Mouse (Mus musculus): Measurements from ENCODE around the gene Rp2.
A peak's percentile ranks its signal among the peaks of the same experiment; 100 is the strongest.

The Rp2 gene

GRCm38 (mm10) chrX:20364391-20365365 lies at the start of gene Rp2:
Gene Rp2, plus strand, starts transcription at chrX:20364481.
- peak; percentile 90 for DNase-seq (ENCODE audit: low read depth)

GRCm38 (mm10) chrX:20332756-20333155 lies 31.5 kb upstream of the Rp2 start:
- DNase-seq (ENCODE audit: low read depth) = no peak

- peak; percentile 57 for DNase-seq (ENCODE audit: low read depth)
Observed at GRCm38 (mm10) chrX:20335722-20336121, 28.6 kb upstream of the Rp2 start.

GRCm38 (mm10) chrX:20344980-20345379 lies 19.3 kb upstream of the Rp2 start:
- DNase-seq (ENCODE audit: low read depth) = no peak

GRCm38 (mm10) chrX:20346355-20346754 lies 17.9 kb upstream of the Rp2 start:
- DNase-seq (ENCODE audit: low read depth) = peak; percentile 50

- DNase-seq (ENCODE audit: low read depth) = peak; percentile 45
Observed at GRCm38 (mm10) chrX:20350241-20350640, 14.0 kb upstream of the Rp2 start.

GRCm38 (mm10) chrX:20355283-20355682 lies 9.0 kb upstream of the Rp2 start:
- peak; percentile 4 for DNase-seq (ENCODE audit: low read depth)

- DNase-seq (ENCODE audit: low read depth) = no peak
Observed at GRCm38 (mm10) chrX:20356309-20356708, 8.0 kb upstream of the Rp2 start.

- peak; percentile 50 for DNase-seq (ENCODE audit: low read depth)
Observed at GRCm38 (mm10) chrX:20366036-20366435, 1.8 kb downstream of the Rp2 start.

- DNase-seq (ENCODE audit: low read depth) = no peak
Observed at GRCm38 (mm10) chrX:20379347-20380014, 15.2 kb downstream of the Rp2 start.

GRCm38 (mm10) chrX:20382260-20382659 lies 18.0 kb downstream of the Rp2 start:
- DNase-seq (ENCODE audit: low read depth) = no peak

- no peak for DNase-seq (ENCODE audit: low read depth)
Observed at GRCm38 (mm10) chrX:20387006-20387405, 22.7 kb downstream of the Rp2 start.

- DNase-seq (ENCODE audit: low read depth) = peak; percentile 24
Observed at GRCm38 (mm10) chrX:20391964-20392363, 27.7 kb downstream of the Rp2 start.

GRCm38 (mm10) chrX:20392942-20393341 lies 28.7 kb downstream of the Rp2 start:
- DNase-seq (ENCODE audit: low read depth) = no peak

- peak; percentile 69 for DNase-seq (ENCODE audit: low read depth)
Observed at GRCm38 (mm10) chrX:20404068-20404467, 39.8 kb downstream of the Rp2 start.

GRCm38 (mm10) chrX:20406909-20407308 lies 42.6 kb downstream of the Rp2 start:
- peak; percentile 22 for DNase-seq (ENCODE audit: low read depth)

GRCm38 (mm10) chrX:20407676-20408075 lies 43.4 kb downstream of the Rp2 start:
- no peak for DNase-seq (ENCODE audit: low read depth)

GRCm38 (mm10) chrX:20411382-20411781 lies 47.1 kb downstream of the Rp2 start:
- no peak for DNase-seq (ENCODE audit: low read depth)

GRCm38 (mm10) chrX:20412221-20412620 lies 47.9 kb downstream of the Rp2 start:
- DNase-seq (ENCODE audit: low read depth) = no peak

- DNase-seq (ENCODE audit: low read depth) = no peak
Observed at GRCm38 (mm10) chrX:20414885-20415622, 50.8 kb downstream of the Rp2 start.

- peak; percentile 69 for DNase-seq (ENCODE audit: low read depth)
Observed at GRCm38 (mm10) chrX:20418461-20418860, 54.2 kb downstream of the Rp2 start.

- DNase-seq (ENCODE audit: low read depth) = no peak
Observed at GRCm38 (mm10) chrX:20419536-20419935, 55.3 kb downstream of the Rp2 start.
